Mouse (Mus musculus) embryonic facial prominence, embryonic 13.5 days (tissue): ENCODE measurements around the gene Sytl2. TPM values are rescaled to one million over a fixed set of nuclear protein-coding genes. Genes with fewer than 3 reads are reported as not detected.

Experiments used
- ATAC-seq: fragments of 200-750 bp; cut with Nextera tagmentation; 2 replicates; pipeline ENCODE4 v1.8.0; 2017; ENCODE audit warnings: low read depth; ENCODE audit not compliant: insufficient number of reproducible peaks, insufficient read depth, low FRiP score, low TSS enrichment
- H3K27ac ChIP-seq: fragments of 300-500 bp; sonication (generic); 2 replicates; pipeline ENCODE4 v1.5.1; 2015; ENCODE audit warnings: moderate library complexity, mild to moderate bottlenecking, inconsistent platforms
- H3K27me3 ChIP-seq: fragments of 300-500 bp; sonication (generic); 2 replicates; pipeline ENCODE4 v1.6.1; 2015; ENCODE audit warnings: mild to moderate bottlenecking, inconsistent platforms
- H3K36me3 ChIP-seq: fragments of 300-500 bp; sonication (generic); 2 replicates; pipeline ENCODE4 v1.6.1; 2015; ENCODE audit warnings: mild to moderate bottlenecking, inconsistent platforms
- H3K4me1 ChIP-seq: fragments of 300-500 bp; sonication (generic); 2 replicates; pipeline ENCODE4 v1.6.1; 2015; ENCODE audit warnings: inconsistent platforms
- H3K4me2 ChIP-seq: fragments of 300-500 bp; sonication (generic); 2 replicates; pipeline ENCODE4 v1.6.1; 2015; ENCODE audit warnings: moderate library complexity, mild to moderate bottlenecking, inconsistent platforms
- H3K4me3 ChIP-seq: fragments of 300-500 bp; sonication (generic); 2 replicates; pipeline ENCODE4 v1.5.1; 2015; ENCODE audit warnings: mild to moderate bottlenecking, inconsistent platforms
- H3K9ac ChIP-seq: fragments of 300-500 bp; sonication (generic); 2 replicates; pipeline ENCODE4 v1.6.1; 2015; ENCODE audit warnings: mild to moderate bottlenecking, inconsistent platforms
- H3K9me3 ChIP-seq: fragments of 300-500 bp; sonication (generic); 2 replicates; pipeline ENCODE4 v1.6.1; 2016; ENCODE audit warnings: inconsistent platforms
- WGBS: fragments of 180-500 bp; shearing (Covaris S2); methylation state at CpG from one replicate; pipeline ENCODE4 v1.1.7; 2015; ENCODE audit warnings: mixed read lengths; 5-methylcytosine and 5-hydroxymethylcytosine counted together
- polyA plus RNA-seq: library from polyadenylated mRNA; unstranded; fragments of >200 nt; fragmentation: Nextera tagmentation; extraction: Ambion mirVana; gene quantifications from 2 replicates; pipeline ENCODE4 v1.2.1, GENCODE M21; 2015

Gene Sytl2
- polyA plus RNA-seq, 1 experiment from 2014 or later, result 8.4 TPM

- under 1% methylated on average over 110 of the region's 123 CpGs for WGBS
- ATAC-seq, result peak; percentile 67
- Histone ChIP-seq H3K27me3 (no peaks in the 10 kb centered on the region), H3K36me3 (0 out of 2 replicates have a peak, but pooled peaks cover 3% of the 10 kb centered on the region), H3K4me1 (peaks cover 5% of the 10 kb centered on the region; the same call in 1 of the 2 replicates), H3K9me3 (no peaks in the 10 kb centered on the region), H3K27ac (peak overlapping the region; percentile 98), H3K4me2 (peak overlapping the region; percentile 96), H3K9ac (peak overlapping the region; percentile 100), H3K4me3 (peak overlapping the region; percentile 99)
Measured at GRCm38 (mm10) chr7:90443101-90444091, 141.3 kb downstream of the Sytl2 start.

- WGBS, result 0% methylated on average over 6 of the region's 6 CpGs
- Histone ChIP-seq H3K4me3 (peak overlapping the region; percentile 99), H3K27ac (no peak overlapping the region)
Measured at GRCm38 (mm10) chr7:90444206-90444605, 142.2 kb downstream of the Sytl2 start.

GRCm38 (mm10) chr7:90456149-90456844 lies 154.2 kb downstream of the Sytl2 start:
- H3K36me3 ChIP-seq, result peaks cover 23% of the 10 kb centered on the region
- ATAC-seq, result no peak
- H3K9ac ChIP-seq, result peak overlapping the region; percentile 83
- WGBS, result 32% methylated on average over 7 of the region's 7 CpGs
- no peaks in the 10 kb centered on the region for H3K9me3 ChIP-seq
- peaks cover 12% of the 10 kb centered on the region for H3K4me1 ChIP-seq
- H3K27ac ChIP-seq, result peak overlapping the region; percentile 95
- H3K27me3 ChIP-seq, result no peaks in the 10 kb centered on the region
- H3K4me2 ChIP-seq, result peak overlapping the region; percentile 64
- H3K4me3 ChIP-seq, result peak overlapping the region; percentile 80

More at GRCm38 (mm10) chr7:90444206-90444605, 142.2 kb downstream of the Sytl2 start:
- Histone ChIP-seq H3K9ac (peak overlapping the region; percentile 100), H3K27me3 (no peaks in the 10 kb centered on the region), H3K4me1 (peaks cover 5% of the 10 kb centered on the region; the same call in 1 of the 2 replicates), H3K4me2 (peak overlapping the region; percentile 96), H3K9me3 (no peaks in the 10 kb centered on the region), H3K36me3 (peaks cover 5% of the 10 kb centered on the region; the same call in 1 of the 2 replicates)
- no peak for ATAC-seq

GRCm38 (mm10) chr7:90456845-90457468 lies 154.9 kb downstream of the Sytl2 start, which contains the start of gene Tmem126a:
TSS of gene Tmem126a (minus strand) at chr7:90457229.
- peak within 1 kb of the TSS; percentile 83 for H3K9ac ChIP-seq
- no peaks in the 10 kb centered on the region for H3K9me3 ChIP-seq
- peaks cover 16% of the 10 kb centered on the region for H3K36me3 ChIP-seq
- peak within 1 kb of the TSS; percentile 95 for H3K27ac ChIP-seq
- peak within 1 kb of the TSS; percentile 80 for H3K4me3 ChIP-seq
- H3K4me2 ChIP-seq, result peak within 1 kb of the TSS; percentile 64
- peaks cover 12% of the 10 kb centered on the region for H3K4me1 ChIP-seq
- H3K27me3 ChIP-seq, result no peaks in the 10 kb centered on the region
- WGBS, result under 1% methylated on average over 41 of the region's 41 CpGs
- ATAC-seq, result peak; percentile 95

GRCm38 (mm10) chr7:90457517-90457916 lies 155.5 kb downstream of the Sytl2 start:
- WGBS, result 5% methylated on average over 10 of the region's 10 CpGs

More at GRCm38 (mm10) chr7:90457517-90457916, 155.5 kb downstream of the Sytl2 start:
- peaks cover 12% of the 10 kb centered on the region for H3K4me1 ChIP-seq
- H3K4me3 ChIP-seq, result peak overlapping the region; percentile 80
- no peaks in the 10 kb centered on the region for H3K27me3 ChIP-seq
- no peaks in the 10 kb centered on the region for H3K9me3 ChIP-seq
- H3K4me2 ChIP-seq, result peak overlapping the region; percentile 64
- peak overlapping the region; percentile 95 for H3K27ac ChIP-seq
- H3K36me3 ChIP-seq, result peaks cover 16% of the 10 kb centered on the region
- peak overlapping the region; percentile 83 for H3K9ac ChIP-seq
- peak; percentile 45; the same call in 1 of the 2 replicates for ATAC-seq

Other genes with a start within 250 kb of the Sytl2 start
- gene Picalm, start 172.0 kb upstream of the Sytl2 start, polyA plus RNA-seq, result 41.5 and 49.7 TPM in 2 replicates
- 0.29 TPM in 1 of 2 replicates, not detected in the other for gene Ccdc83, start 36.5 kb upstream of the Sytl2 start, polyA plus RNA-seq
- gene Ccdc89, start 124.3 kb downstream of the Sytl2 start, polyA plus RNA-seq, result 1.9 and 2.5 TPM in 2 replicates
- 42.8 and 43.3 TPM in 2 replicates for gene Crebzf, start 140.5 kb downstream of the Sytl2 start, polyA plus RNA-seq
- gene Tmem126a, start 155.0 kb downstream of the Sytl2 start, polyA plus RNA-seq, result 112 and 116 TPM in 2 replicates
- gene Tmem126b, start 173.7 kb downstream of the Sytl2 start, polyA plus RNA-seq, result 41.1 and 42.0 TPM in 2 replicates
- gene Dlg2, start 174.4 kb downstream of the Sytl2 start, polyA plus RNA-seq, result 13.3 and 15.5 TPM in 2 replicates